Mouse (Mus musculus) bone marrow, adult 2 months (tissue): ENCODE data around the gene Spns2. TPM values are rescaled to one million over a fixed set of nuclear protein-coding genes. Genes with fewer than 3 reads are reported as not detected.

ENCODE experiments used
- H3K27ac ChIP-seq: fragments of 200-500 bp; 2 replicates; pipeline ENCODE4 v1.5.1; 2012; ENCODE audit warnings: low read depth, mild to moderate bottlenecking, control low read depth, inconsistent platforms, low read length; ENCODE audit not compliant: control insufficient read depth, poor library complexity, insufficient read depth
- H3K4me1 ChIP-seq: fragments of 200-500 bp; 2 replicates; pipeline ENCODE4 v1.6.1; 2011; ENCODE audit warnings: low read length; ENCODE audit not compliant: control insufficient read depth, insufficient read depth
- H3K4me3 ChIP-seq: fragments of 200-500 bp; replicated peaks from 2 replicates; pipeline ENCODE3; 2011; ENCODE audit warnings: mild to moderate bottlenecking, low read depth, low read length, control low read depth; ENCODE audit not compliant: control insufficient read depth
- CTCF ChIP-seq: fragments of 200-500 bp; IDR thresholded peaks from 2 replicates; pipeline ENCODE4 v1.5.1; 2011; ENCODE audit warnings: low read length, control low read depth; ENCODE audit not compliant: control insufficient read depth, insufficient read depth
- POLR2A ChIP-seq: fragments of 200-500 bp; IDR thresholded peaks from 2 replicates; pipeline ENCODE4 v1.6.1; 2011; ENCODE audit warnings: low read depth, mild to moderate bottlenecking, control low read depth, low read length, borderline replicate concordance; ENCODE audit not compliant: control insufficient read depth
- WGBS: fragments of 180-500 bp; shearing (Covaris S2); methylation state at CpG from one replicate; pipeline ENCODE4 v1.1.7; 2018; 5-methylcytosine and 5-hydroxymethylcytosine counted together
- polyA plus RNA-seq: library from polyadenylated mRNA; stranded (reverse); fragments of >200 nt; gene quantifications from 2 replicates; pipeline ENCODE4 v1.2.4, GENCODE M21; 2011; ENCODE audit warnings: low replicate concordance; ENCODE audit not compliant: missing spikeins, insufficient read depth, insufficient read length

Gene Spns2
- polyA plus RNA-seq, 1 experiment = 10.7 TPM

GRCm38 (mm10) chr11:72461500-72461981, 28.2 kb downstream of the Spns2 start:
- TF ChIP-seq POLR2A (no peak), CTCF (no peak)
- WGBS = 18% methylated on average over 5 of the region's 5 CpGs
- peaks cover 7% of the 10 kb centered on the region; the same call in 1 of the 2 replicates for H3K4me1 ChIP-seq

GRCm38 (mm10) chr11:72458502-72458901, 31.2 kb downstream of the Spns2 start:
- peak overlapping the region; percentile 37 for H3K4me3 ChIP-seq
- peak overlapping the region; percentile 44 for H3K27ac ChIP-seq
- H3K4me1 ChIP-seq = peaks cover 3% of the 10 kb centered on the region; the same call in 1 of the 2 replicates
- 43% methylated on average over 3 of the region's 3 CpGs for WGBS
- TF ChIP-seq POLR2A (no peak), CTCF (no peak)

More at GRCm38 (mm10) chr11:72461500-72461981, 28.2 kb downstream of the Spns2 start:
- H3K27ac ChIP-seq = peak overlapping the region; percentile 54
- no peak overlapping the region for H3K4me3 ChIP-seq

GRCm38 (mm10) chr11:72457995-72458496, 31.7 kb downstream of the Spns2 start:
- peak overlapping the region; percentile 37 for H3K4me3 ChIP-seq
- peaks cover 3% of the 10 kb centered on the region; the same call in 1 of the 2 replicates for H3K4me1 ChIP-seq
- TF ChIP-seq POLR2A (no peak), CTCF (no peak)
- WGBS = 38% methylated on average over 12 of the region's 12 CpGs
- peak overlapping the region; percentile 44 for H3K27ac ChIP-seq

GRCm38 (mm10) chr11:72455694-72456093, 34.0 kb downstream of the Spns2 start:
- WGBS = 90% methylated on average over 5 of the region's 5 CpGs
- H3K4me3 ChIP-seq = no peak overlapping the region
- TF ChIP-seq CTCF (no peak), POLR2A (no peak)
- H3K27ac ChIP-seq = no peak overlapping the region
- H3K4me1 ChIP-seq = peaks cover 3% of the 10 kb centered on the region; the same call in 1 of the 2 replicates

GRCm38 (mm10) chr11:72453105-72453953, 36.4 kb downstream of the Spns2 start:
- TF ChIP-seq POLR2A = no peak
- TF ChIP-seq CTCF = no peak

GRCm38 (mm10) chr11:72452140-72452665, 37.5 kb downstream of the Spns2 start:
- Histone ChIP-seq H3K4me1 (no peaks in the 10 kb centered on the region; the same call in 1 of the 2 replicates), H3K4me3 (no peak overlapping the region), H3K27ac (no peak overlapping the region)
- no peak for TF ChIP-seq POLR2A
- no peak for TF ChIP-seq CTCF
- WGBS = 79% methylated on average over 3 of the region's 3 CpGs

More at GRCm38 (mm10) chr11:72453105-72453953, 36.4 kb downstream of the Spns2 start:
- H3K27ac ChIP-seq = no peak overlapping the region
- H3K4me3 ChIP-seq = no peak overlapping the region
- H3K4me1 ChIP-seq = peaks cover 2% of the 10 kb centered on the region; the same call in 1 of the 2 replicates
- 79% methylated on average over 15 of the region's 15 CpGs for WGBS

GRCm38 (mm10) chr11:72447475-72447874, 42.2 kb downstream of the Spns2 start:
- no peak overlapping the region for H3K27ac ChIP-seq
- no peak overlapping the region for H3K4me3 ChIP-seq
- no peaks in the 10 kb centered on the region; the same call in 1 of the 2 replicates for H3K4me1 ChIP-seq
- WGBS = 76% methylated on average over 8 of the region's 8 CpGs
- TF ChIP-seq CTCF (peak; percentile 20; the same call in 1 of the 2 replicates), POLR2A (no peak)

GRCm38 (mm10) chr11:72446311-72447105, 43.2 kb downstream of the Spns2 start:
- peaks cover 1% of the 10 kb centered on the region; the same call in 1 of the 2 replicates for H3K4me1 ChIP-seq
- TF ChIP-seq POLR2A = no peak
- TF ChIP-seq CTCF = peak; percentile 78
- WGBS = 72% methylated on average over 6 of the region's 6 CpGs
- H3K4me3 ChIP-seq = no peak overlapping the region
- no peak overlapping the region for H3K27ac ChIP-seq
